Mouse (Mus musculus) neural tube, embryonic 15.5 days (tissue): Measurements from ENCODE around the gene Ndufs1. TPM values are rescaled to one million over a fixed set of nuclear protein-coding genes. Genes with fewer than 3 reads are reported as not detected.

ENCODE experiments used
- ATAC-seq: fragments of 200-750 bp; cut with Nextera tagmentation; 2 replicates; pipeline ENCODE4 v1.8.0; 2017; ENCODE audit warnings: mild to moderate bottlenecking, moderate TSS enrichment, moderate library complexity; ENCODE audit not compliant: low FRiP score
- H3K27ac ChIP-seq: fragments of 300-500 bp; sonication (generic); replicated peaks from 2 replicates; pipeline ENCODE4 v1.5.1; 2015; ENCODE audit warnings: mild to moderate bottlenecking, inconsistent platforms
- H3K27me3 ChIP-seq: fragments of 300-500 bp; sonication (generic); replicated peaks from 2 replicates; pipeline ENCODE4 v1.6.1; 2015; ENCODE audit warnings: inconsistent platforms
- H3K36me3 ChIP-seq: fragments of 300-500 bp; sonication (generic); 2 replicates; pipeline ENCODE4 v1.6.1; 2015; ENCODE audit warnings: inconsistent platforms
- H3K4me1 ChIP-seq: fragments of 300-500 bp; sonication (generic); 2 replicates; pipeline ENCODE4 v1.6.1; 2015; ENCODE audit warnings: inconsistent platforms
- H3K4me2 ChIP-seq: fragments of 300-500 bp; sonication (generic); 2 replicates; pipeline ENCODE4 v1.6.1; 2015; ENCODE audit warnings: inconsistent platforms, mild to moderate bottlenecking, moderate library complexity
- H3K4me3 ChIP-seq: fragments of 300-500 bp; sonication (generic); replicated peaks from 2 replicates; pipeline ENCODE4 v1.5.1; 2015; ENCODE audit warnings: mild to moderate bottlenecking, inconsistent platforms
- H3K9ac ChIP-seq: fragments of 300-500 bp; sonication (generic); replicated peaks from 2 replicates; pipeline ENCODE4 v1.6.1; 2015; ENCODE audit warnings: mild to moderate bottlenecking, inconsistent platforms
- H3K9me3 ChIP-seq: fragments of 300-500 bp; sonication (generic); replicated peaks from 2 replicates; pipeline ENCODE4 v1.6.1; 2016; ENCODE audit warnings: inconsistent platforms
- WGBS: fragments of 180-500 bp; shearing (Covaris S2); methylation state at CpG from one replicate; pipeline ENCODE4 v1.1.7; 2015; ENCODE audit warnings: mixed read lengths; 5-methylcytosine and 5-hydroxymethylcytosine counted together
- polyA plus RNA-seq: library from polyadenylated mRNA; unstranded; fragments of >200 nt; fragmentation: Nextera tagmentation; extraction: Ambion mirVana; gene quantifications from 2 replicates; pipeline ENCODE4 v1.2.1, GENCODE M21; 2015

Ndufs1 gene
- 160 and 161 TPM in 2 replicates for polyA plus RNA-seq

DNA sequence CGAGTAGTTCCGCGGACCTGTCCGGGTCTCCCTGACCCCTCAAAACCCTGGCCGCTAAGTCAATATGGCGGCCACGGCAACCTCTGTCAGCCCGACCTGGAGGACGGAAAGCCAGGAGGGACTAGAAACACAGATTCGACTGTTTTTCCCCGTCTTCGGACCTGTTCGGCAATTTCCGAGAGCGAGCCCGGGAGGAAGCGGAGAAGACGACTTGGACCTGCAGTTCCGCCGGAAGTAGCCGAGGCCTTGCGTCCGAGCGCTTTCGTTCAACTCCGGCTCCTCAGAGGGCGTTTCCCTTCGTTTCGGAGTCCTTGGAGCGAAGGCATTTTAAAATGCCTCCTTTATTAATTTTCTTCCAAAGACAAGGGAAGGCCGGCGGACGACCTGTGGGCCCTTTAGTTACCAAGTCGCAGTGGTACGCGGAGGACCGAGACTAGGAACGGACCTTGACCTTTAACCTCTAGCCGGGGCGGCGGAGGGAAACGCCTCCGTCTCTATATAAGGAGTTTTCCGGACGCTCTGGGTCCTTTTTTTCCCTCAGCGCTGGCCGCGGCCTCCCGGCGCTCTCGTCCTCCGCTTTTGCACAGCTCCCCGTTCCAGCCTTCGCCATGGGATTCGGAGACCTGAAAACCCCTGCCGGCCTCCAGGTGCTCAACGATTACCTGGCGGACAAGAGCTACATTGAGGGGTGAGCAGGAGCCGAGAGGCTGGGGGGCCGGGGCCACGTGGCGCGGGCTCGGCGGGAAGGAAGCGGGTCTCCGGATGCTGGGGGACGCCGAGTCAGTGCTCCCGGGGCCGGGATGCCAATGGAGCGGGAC, at the start of gene Ndufs1, which contains the start of gene Eef1b2:
TSS of gene Ndufs1 (minus strand) at position 230 of the 818 bp plus-strand sequence.
TSS of gene Eef1b2 (plus strand) at position 222 of the 818 bp plus-strand sequence.
- WGBS, result under 1% methylated on average over 72 of the region's 72 CpGs
- H3K4me1 ChIP-seq, result peaks cover 30% of the 10 kb centered on the region
- H3K9ac ChIP-seq, result peak within 1 kb of the TSS; percentile 97
- no peaks in the 10 kb centered on the region for H3K27me3 ChIP-seq
- H3K4me2 ChIP-seq, result peak within 1 kb of the TSS; percentile 76
- H3K27ac ChIP-seq, result peak within 1 kb of the TSS; percentile 92
- peak; percentile 91 for ATAC-seq
- peak within 1 kb of the TSS; percentile 97 for H3K4me3 ChIP-seq
- H3K36me3 ChIP-seq, result peaks cover 20% of the 10 kb centered on the region
- no peaks in the 10 kb centered on the region for H3K9me3 ChIP-seq

DNA sequence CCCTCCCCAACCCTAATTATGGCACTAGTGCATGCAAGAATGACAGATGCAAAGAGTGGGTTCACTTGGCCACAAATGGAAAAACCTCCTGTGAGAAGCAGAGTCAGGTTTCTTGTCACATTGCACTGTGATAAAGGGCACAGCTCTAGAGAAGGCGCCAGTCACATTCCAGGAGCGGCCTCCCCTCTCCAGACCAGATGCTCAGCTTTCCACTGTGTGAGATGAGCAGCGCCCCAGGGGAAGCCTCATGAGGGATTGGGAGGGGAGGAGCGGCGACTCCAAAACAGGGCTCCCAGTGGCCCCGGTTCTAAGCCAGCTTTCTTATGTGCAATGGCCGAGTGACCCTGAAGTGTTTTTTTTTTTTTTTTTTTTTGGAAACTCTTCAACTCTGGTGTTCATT, 49.3 kb upstream of the Ndufs1 start:
- ATAC-seq, result no peak
- 10% methylated on average over 7 of the region's 7 CpGs for WGBS
- Histone ChIP-seq H3K9me3 (no peaks in the 10 kb centered on the region), H3K9ac (no peak overlapping the region), H3K36me3 (no peaks in the 10 kb centered on the region), H3K4me3 (no peak overlapping the region), H3K27me3 (no peaks in the 10 kb centered on the region), H3K4me2 (no peak overlapping the region), H3K27ac (no peak overlapping the region), H3K4me1 (no peaks in the 10 kb centered on the region)

DNA sequence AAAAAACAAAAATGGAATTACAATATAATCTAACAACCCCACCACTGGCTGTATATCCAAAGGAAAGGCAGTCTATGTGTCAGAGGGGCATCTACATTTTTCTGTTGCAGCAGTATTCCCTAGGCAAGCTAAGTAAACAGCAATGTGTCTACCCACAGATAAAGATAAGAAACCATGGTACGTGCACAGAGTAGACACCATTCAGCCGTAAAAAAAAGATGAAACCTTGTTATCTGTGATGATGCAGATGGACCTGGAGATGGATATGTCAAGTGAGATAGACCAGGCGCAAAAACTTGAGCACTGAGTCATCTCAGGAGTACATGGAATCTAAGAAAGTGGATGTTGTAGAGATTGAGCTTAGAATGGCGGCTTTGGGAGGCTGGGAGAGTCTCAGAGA, 48.4 kb upstream of the Ndufs1 start:
- Histone ChIP-seq H3K9me3 (no peaks in the 10 kb centered on the region), H3K4me1 (no peaks in the 10 kb centered on the region), H3K27me3 (no peaks in the 10 kb centered on the region), H3K9ac (no peak overlapping the region), H3K27ac (no peak overlapping the region), H3K4me2 (no peak overlapping the region), H3K36me3 (no peaks in the 10 kb centered on the region), H3K4me3 (no peak overlapping the region)
- 86% methylated on average over 4 of the region's 4 CpGs for whole genome bisulfite sequencing
- no peak for ATAC-seq

DNA sequence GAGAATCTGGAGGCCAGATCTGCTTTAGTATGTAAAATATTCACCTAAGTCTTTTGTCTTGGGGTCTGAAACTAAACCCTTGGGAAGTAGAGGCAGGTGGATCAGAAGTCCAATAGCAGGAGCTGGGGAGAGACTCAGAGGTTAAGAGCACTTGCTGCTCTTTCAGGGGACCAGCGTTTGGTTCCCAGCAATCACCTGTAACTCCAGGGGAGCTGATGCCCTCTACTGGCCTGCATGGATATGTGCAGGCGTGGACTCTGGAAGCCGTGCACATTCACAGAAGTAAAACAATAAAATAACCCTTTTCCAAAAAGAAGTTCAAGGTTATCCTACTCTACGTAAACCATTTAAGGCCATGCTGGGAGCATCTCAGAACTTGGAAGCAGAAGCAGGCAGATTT, 42.6 kb upstream of the Ndufs1 start:
- Histone ChIP-seq H3K4me3 (no peak overlapping the region), H3K4me2 (no peak overlapping the region), H3K27ac (no peak overlapping the region), H3K27me3 (no peaks in the 10 kb centered on the region), H3K9ac (no peak overlapping the region), H3K36me3 (no peaks in the 10 kb centered on the region), H3K4me1 (peaks cover 2% of the 10 kb centered on the region), H3K9me3 (no peaks in the 10 kb centered on the region)
- 89% methylated on average over 4 of the region's 4 CpGs for WGBS
- ATAC-seq, result no peak

DNA sequence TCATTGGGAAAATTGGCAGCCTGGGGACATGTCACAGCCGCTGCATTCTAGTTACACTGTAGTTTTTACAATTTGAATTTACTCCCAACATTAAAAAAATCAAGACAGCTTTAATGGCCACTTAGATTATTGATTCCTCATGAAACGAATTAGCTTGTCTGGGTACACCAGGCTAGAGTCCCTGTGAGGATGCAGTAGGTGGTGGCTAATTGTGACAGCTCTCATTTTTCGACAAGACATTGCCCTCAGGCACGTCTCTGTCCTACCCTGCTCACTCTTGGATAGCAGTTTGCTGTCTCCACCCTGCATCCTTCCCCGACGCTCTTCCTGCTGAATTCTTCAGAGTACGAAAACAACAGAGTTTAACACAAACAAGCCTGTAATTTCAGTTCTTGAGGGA, 38.0 kb upstream of the Ndufs1 start:
- no peak overlapping the region for H3K27ac ChIP-seq
- WGBS, result 42% methylated on average over 7 of the region's 7 CpGs
- H3K9ac ChIP-seq, result no peak overlapping the region
- no peak overlapping the region for H3K4me3 ChIP-seq
- no peaks in the 10 kb centered on the region for H3K36me3 ChIP-seq
- H3K27me3 ChIP-seq, result no peaks in the 10 kb centered on the region
- no peak for ATAC-seq
- peaks cover 9% of the 10 kb centered on the region for H3K4me1 ChIP-seq
- H3K4me2 ChIP-seq, result no peak overlapping the region
- no peaks in the 10 kb centered on the region for H3K9me3 ChIP-seq

DNA sequence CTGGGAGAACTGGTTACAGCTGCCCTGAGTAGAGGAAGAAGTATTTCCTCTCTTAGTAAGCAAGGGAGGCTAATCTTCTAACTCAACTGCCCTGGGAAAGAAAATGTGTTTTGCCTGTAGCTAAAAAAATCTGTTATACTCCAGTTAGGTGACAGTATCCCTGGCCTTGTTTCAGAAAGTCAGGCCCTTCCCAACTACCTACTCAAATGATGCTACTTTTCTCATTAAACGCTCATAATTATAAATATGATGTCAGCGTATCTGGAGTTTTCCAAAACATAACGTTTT, 37.6 kb upstream of the Ndufs1 start, which contains the start of gene Gpr1:
TSS of gene Gpr1 (minus strand) at position 273 of the 288 bp plus-strand sequence.
- Histone ChIP-seq H3K9me3 (no peaks in the 10 kb centered on the region), H3K27ac (no peak within 1 kb of the TSS), H3K4me2 (peak within 1 kb of the TSS; percentile 50), H3K9ac (no peak within 1 kb of the TSS), H3K36me3 (no peaks in the 10 kb centered on the region), H3K4me1 (peaks cover 9% of the 10 kb centered on the region), H3K4me3 (peak within 1 kb of the TSS; percentile 10), H3K27me3 (no peaks in the 10 kb centered on the region)
- WGBS, result 40% methylated on average over 3 of the region's 3 CpGs
- no peak for ATAC-seq

DNA sequence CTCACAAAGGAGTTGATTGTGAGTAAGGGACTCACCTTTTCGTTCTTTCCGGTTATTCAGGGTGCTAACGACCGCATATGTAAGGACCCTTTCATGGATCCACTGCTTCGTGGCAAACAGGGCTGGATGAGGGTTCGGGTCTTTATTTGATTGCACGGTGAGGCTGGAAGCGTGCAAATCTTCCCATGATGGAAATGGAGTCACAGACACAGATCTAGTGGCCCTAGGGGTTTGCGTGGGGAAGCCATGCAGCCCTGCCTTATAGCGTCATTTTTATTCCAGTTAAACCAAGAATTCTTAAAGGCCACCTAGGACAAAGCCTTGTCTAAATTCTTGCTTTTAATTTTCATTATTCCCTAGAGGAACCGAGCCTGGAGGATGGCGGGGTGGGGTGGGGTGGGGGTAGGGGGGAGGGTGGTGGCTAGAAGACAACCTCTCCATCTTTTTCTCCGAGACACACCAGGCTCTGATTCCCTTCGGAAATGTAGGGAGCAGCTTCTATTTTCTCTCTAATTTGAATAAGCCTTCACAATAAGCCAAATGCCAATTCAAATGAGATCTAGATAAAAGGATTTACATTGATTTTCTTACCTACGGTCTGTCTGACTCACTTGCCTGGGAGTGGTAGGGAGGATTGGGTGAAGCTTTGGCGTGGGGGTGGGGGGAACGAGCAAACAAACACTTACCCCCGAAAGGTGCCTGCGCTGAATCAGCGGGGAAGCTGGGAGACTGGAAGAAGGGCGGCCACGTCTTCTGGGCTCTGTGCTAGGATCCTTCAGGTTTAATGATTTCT, 37.0 kb upstream of the Ndufs1 start:
- ATAC-seq, result peak; percentile 47
- Histone ChIP-seq H3K36me3 (no peaks in the 10 kb centered on the region), H3K4me2 (peak overlapping the region; percentile 50), H3K27me3 (no peaks in the 10 kb centered on the region), H3K9ac (no peak overlapping the region), H3K4me1 (peaks cover 9% of the 10 kb centered on the region), H3K9me3 (no peaks in the 10 kb centered on the region), H3K4me3 (peak overlapping the region; percentile 10), H3K27ac (no peak overlapping the region)
- 19% methylated on average over 22 of the region's 22 CpGs for WGBS

DNA sequence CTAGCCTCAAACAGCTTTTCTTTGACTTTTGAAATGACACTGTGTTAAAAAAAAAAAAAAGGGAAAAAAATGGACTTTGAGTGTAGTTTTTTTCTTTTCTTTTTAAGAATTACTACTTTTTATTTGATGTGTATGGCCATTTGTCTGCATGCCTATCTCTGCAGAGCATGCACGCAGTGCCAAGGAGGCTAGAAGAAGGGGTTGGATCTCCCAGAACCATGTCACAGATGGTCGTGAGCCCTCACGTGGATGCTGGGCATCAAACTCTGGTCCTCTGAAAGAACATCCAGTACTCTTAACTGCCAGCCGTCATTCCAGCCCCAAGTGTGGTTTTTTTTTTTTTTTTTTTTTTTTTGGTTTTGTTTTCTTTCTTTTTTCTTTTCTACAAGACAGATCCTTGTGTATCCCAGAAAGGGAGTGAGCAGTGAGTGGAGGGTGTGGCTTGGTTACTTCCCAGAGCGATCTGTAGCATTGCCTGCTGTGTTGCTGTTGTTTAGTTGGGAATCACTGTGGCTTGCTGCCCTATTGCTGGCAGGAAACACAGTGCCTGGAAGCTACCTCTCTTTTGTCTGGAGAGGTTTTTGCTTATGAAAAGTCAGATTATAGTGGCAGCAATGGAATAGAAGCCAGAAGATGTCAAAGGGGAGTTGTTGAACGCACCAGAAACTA, 33.4 kb upstream of the Ndufs1 start:
- WGBS, result 29% methylated on average over 6 of the region's 6 CpGs
- Histone ChIP-seq H3K27me3 (no peaks in the 10 kb centered on the region), H3K4me1 (peaks cover 9% of the 10 kb centered on the region), H3K27ac (no peak overlapping the region), H3K36me3 (no peaks in the 10 kb centered on the region), H3K9ac (no peak overlapping the region), H3K4me2 (no peak overlapping the region), H3K9me3 (no peaks in the 10 kb centered on the region), H3K4me3 (no peak overlapping the region)
- no peak for ATAC-seq

DNA sequence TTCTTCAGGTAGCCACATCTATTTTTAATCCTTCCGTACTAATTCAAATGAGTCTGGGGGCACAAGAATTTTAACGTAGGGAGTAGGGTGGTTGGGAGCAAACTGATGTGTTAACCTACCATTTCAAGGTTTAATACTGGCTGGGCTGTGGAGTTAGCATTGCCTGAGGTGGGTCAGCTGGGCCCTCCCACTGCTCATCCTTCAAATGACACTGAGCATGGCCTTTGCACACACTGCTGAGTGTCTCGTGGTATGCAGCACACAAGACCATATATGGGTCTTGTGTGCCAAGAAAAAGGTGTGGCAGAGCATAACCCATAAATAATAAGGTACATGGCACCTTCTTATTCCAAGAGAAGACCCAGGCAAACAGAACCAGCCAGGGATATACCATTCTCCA, 31.0 kb upstream of the Ndufs1 start:
- H3K9ac ChIP-seq, result no peak overlapping the region
- H3K4me1 ChIP-seq, result peaks cover 13% of the 10 kb centered on the region
- H3K4me2 ChIP-seq, result no peak overlapping the region
- no peak overlapping the region for H3K4me3 ChIP-seq
- no peak overlapping the region for H3K27ac ChIP-seq
- no peaks in the 10 kb centered on the region for H3K27me3 ChIP-seq
- 81% methylated on average over 3 of the region's 3 CpGs for WGBS
- no peaks in the 10 kb centered on the region for H3K36me3 ChIP-seq
- no peaks in the 10 kb centered on the region for H3K9me3 ChIP-seq
- no peak for ATAC-seq

DNA sequence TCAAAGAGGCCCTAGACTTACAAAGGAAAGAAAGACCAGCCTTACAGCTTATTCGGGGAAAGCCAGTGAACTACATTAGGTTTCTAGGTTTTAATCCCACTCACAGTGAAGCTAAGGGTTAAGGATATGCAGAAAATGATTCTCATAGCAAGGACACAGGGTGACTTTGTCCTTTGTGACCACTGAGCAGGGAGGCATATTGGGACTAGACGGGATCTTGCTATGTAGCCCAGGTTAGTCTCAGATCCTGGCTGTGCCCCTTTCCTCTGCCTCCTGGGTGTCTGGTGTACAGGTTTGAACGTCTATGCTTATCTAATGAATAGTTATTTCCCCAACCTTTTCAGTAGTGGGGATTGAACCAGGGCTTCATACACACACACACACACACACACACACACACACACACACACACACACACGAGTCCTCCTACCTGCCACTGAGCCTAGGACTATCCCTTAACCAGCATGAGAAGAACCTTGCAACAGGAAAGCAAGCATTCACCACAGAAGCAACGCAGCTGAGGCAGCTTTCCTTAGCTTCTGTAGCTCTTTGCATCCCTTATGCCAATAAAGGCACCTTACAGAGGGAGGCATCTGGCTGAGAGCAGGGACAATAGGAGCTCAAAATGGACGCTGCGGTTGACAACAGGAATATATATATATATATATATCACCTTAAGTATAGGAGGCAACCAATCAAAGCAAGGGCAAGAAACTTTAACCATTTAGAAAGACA, 28.2 kb upstream of the Ndufs1 start:
- H3K4me1 ChIP-seq, result peaks cover 13% of the 10 kb centered on the region
- H3K4me3 ChIP-seq, result no peak overlapping the region
- no peak overlapping the region for H3K9ac ChIP-seq
- no peaks in the 10 kb centered on the region for H3K27me3 ChIP-seq
- H3K9me3 ChIP-seq, result no peaks in the 10 kb centered on the region
- H3K36me3 ChIP-seq, result no peaks in the 10 kb centered on the region
- ATAC-seq, result no peak
- H3K4me2 ChIP-seq, result no peak overlapping the region
- WGBS, result 31% methylated on average over 7 of the region's 7 CpGs
- H3K27ac ChIP-seq, result peak overlapping the region; percentile 76

DNA sequence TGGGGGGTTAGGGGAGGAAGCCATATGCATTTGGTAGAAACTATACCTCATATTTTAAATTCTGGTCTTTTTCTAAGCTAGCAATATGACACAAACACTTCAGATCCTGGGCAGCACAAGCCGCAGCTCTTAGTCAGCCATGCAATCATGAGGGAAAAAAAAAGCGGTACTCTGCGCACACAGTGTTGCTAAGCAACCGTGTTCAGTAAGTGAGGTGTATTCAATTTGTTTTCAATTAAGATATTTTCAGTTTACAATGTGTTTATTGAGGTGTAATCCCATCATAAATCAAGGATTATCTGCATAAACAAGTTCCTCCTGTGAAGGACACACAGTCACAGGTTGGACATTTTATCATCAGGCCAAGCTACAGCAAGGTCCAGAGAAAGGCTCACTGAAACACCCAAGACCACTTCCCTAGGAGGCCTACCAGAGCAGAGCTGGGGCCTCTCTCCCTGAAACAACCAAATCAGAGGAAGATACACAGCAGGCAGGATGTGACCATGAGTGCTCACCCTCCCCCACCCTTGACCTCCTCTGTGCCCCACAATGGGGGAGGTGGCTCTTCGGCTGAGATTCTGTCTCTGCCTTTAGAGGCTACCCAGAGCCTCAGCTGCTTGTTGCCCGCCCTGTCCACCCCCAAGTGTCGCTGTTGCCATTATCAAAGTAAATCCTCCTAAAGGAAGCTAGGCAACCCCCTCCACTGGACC, 27.5 kb upstream of the Ndufs1 start:
- no peak overlapping the region for H3K9ac ChIP-seq
- H3K27me3 ChIP-seq, result no peaks in the 10 kb centered on the region
- WGBS, result 3% methylated on average over 7 of the region's 7 CpGs
- H3K27ac ChIP-seq, result peak overlapping the region; percentile 76
- no peak overlapping the region for H3K4me3 ChIP-seq
- peak; percentile 93 for ATAC-seq
- no peaks in the 10 kb centered on the region for H3K9me3 ChIP-seq
- peaks cover 13% of the 10 kb centered on the region for H3K4me1 ChIP-seq
- no peak overlapping the region for H3K4me2 ChIP-seq
- no peaks in the 10 kb centered on the region for H3K36me3 ChIP-seq
